Mouse (Mus musculus) frontal cortex, postnatal 14 days (tissue): ENCODE measurements around the gene Pxt1.
A peak's percentile ranks its signal among the peaks of the same experiment; 100 is the strongest.

ENCODE experiments used
- DNase-seq, 2 experiments: peaks; one replicate each; pipeline ENCODE4 v3.0.0; 2022; ENCODE audit warnings: low spot score in 2 of 2

Pxt1 gene

DNA sequence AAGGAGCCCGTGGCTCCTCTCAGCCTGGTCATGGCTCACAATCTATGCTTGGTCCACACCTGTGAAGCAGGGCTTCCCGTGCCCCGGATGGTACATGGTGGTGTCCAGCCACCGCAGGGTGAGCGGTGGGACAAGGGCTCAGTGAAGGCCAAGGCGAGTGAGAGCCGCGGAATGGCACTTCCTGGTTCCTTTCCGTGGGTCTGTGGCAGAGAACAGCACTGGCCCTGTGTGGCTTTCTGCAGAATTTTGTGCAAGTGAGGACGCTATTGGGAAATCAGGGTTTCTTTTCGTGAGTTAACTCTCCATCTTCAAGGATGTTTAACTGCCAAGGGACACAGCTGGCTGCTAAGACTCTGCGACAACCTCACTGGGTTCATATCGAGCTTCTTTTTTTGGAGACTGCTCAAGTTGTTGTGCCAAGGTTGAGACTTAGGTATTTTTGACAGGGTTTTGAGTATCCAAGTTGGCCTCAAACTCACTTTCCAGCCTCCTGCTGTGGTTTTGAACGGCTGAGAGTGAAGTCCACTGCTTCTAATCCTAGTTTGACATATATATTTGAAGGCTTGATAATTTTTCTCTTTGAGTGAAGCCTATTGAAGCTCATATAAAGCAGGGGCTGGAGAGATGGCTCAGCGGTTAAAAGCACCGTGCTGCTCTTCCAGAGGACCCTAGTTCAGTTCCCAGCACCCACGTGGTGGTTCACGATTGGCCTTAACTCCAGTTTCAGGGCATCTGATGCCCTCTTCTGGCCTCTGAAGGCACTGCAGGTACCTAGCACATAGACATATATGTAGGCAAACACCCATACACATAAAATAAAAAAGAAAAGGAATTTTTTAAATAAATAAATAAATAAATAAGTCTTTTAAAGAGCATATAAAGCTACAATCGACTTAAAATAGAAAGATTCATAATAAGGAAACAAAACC, 3.6 kb upstream of the Pxt1 start:
- DNase-seq = no peak

DNA sequence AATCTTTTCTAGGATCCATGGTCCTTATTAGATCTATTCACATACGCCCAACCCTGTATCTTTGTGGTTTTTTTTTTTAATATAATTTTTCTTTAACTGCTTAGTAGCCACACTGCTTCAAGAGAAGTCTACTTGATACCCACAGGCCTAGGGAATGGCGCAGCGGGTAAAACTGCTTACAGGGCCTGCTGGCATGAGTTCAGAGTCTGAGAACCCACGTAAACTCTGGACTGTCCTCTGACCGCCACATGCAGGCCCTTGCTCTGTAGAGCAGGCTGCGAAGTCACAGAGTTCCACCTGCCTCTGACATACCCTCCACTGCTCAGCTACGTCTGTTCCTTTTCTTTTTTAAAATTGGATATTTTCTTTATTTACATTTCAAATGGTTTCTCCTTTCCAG, 841 bp upstream of the Pxt1 start:
- no peak for DNase-seq

DNA sequence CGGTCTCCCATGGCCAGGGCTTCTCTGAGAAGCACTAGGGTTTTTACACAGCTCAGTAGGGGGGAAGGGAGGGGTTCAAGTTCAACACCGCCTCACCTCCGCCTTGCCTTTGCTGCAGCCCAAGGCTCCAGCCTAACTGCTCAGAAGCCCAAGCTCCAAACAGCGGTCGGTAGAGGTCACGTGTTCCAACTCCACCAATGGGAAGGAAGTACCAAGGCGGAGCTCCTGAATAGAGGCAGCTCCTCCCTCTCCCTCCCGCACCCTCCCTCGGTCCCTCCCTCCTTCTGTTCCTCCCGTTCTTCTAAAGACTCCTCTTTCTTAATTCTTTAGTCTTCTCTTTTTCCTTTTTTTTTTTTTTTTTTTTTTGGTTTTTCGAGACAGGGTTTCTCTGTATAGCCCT, 1.5 kb downstream of the Pxt1 start:
- no peak for DNase-seq

DNA sequence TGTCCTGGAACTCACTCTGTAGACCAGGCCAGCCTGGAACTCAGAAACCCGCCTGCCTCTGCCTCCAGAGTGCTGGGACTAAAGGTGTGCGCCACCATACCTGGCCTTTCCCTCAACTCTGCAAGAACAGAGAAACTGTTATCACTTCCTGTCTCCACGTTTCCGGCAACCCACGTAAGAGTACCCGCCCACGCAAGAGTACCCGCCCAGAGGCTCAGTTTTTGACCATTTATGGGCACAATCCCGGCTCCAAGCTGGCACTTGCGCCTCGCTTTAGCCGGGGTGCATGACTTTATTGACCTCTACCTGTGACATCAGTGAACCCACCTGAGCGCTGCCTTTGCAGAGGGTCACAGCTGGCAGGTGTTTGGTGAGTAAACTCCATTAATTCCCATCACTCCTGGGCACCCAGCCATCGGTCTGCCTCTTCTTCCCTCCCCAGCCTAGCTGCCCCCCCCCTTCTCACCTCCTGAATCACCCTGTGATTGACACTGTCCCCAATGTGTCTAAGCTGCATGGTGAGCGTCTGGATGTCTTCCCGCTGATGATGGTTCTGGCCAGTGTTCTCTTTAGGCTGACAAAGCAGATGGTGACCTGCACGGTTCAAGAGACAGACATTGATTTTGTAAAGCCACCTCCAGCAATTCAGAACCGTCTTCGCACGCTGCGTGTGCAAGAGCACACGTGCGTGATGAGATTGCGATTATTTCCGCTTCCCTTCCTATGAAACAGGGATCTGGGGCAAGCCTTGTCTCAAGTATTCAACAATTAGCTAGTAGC, 2.7 kb downstream of the Pxt1 start:
- DNase-seq = no peak

DNA sequence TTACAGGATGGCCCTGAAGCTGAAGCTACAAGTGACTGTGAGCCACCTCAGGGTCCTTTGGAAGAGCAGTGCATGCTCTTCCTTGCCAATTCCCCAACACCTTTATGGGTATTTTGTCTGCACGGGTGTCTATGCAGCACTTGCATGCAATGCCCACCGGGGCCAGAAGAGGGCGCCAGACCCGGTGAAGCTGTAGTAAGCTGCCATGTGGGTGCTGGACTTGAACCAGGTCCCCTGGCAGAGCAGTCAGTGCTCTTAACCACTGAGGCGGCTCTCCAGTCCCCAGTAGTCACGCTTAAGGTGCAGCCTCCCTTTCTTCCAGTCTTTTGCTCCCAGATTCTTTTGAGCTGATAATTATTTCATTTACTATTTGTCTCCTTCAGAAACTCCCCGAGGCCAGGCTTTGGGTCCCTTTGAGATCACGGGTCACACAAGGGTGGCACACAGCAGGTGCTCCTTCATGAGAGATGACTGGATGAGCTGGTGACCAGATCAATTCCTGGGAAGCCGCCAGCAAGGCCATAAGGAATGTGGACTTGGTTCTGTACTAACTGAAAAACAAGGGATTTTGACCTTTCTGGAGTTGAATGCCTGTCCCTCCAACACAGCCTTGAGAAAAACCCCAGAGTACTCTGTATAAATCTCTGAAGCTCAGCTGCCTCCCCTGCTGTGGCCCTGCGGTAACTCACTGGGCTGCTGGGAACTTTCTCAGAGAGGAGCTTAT, 6.9 kb downstream of the Pxt1 start:
- no peak for DNase-seq

DNA sequence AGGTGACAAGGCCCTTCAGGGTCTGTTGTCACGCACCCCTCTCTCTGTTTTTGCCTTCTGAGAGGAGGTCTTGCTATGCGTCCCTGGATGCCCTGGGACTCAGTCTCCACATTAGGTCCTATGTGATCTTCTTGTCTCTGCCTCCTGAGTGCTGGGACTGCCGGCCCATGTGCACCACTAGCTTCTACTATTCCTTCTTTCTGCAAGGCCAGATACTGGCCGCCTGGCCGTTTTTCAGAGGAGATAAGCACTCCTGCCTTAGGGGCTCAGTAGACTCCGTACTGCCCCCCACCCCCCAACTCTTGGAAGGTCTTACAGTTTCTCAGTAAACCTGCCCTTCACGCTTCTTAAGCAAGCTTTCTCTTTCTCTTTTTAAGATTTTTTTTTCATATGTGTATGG, 7.5 kb downstream of the Pxt1 start:
- no peak for DNase-seq

DNA sequence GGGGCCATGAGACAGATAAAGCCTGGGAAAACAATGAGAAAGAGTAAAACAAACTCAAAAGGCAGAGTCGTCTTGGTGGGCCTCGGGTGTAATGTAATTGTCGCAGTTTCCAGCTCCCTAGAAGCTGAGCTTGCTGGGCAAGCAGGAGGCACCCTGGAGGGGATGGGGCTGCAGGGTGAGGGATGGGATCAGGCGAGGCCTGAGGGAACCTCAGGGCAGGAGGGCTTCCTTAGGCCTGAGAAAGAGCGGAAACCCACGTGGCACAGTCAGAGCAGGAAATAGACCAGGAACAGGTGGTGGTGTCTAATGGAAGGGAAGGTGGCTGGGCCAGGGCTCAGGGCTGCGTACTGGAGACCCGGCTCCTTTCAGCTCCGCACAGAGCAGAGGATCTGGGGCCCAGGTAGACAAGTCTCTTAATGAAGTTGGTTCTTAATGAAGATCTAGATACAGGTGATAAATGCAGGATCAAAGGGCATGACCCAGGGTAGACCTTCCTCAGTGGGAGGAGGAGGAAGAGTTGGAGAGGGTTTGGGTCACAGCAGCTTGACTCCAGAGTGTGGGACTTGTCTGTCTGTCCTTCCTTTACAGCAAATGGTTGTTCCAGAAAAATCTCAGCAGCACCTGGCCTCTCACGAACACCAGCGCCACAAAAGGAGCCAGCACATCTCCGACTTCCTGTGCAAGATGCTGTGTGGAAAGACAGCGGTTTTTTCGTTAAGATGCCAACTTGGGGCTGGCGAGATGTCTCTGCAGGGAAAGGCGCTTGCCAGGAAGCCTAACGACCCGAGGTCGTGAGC, 9.3 kb downstream of the Pxt1 start:
- no peak for DNase-seq

DNA sequence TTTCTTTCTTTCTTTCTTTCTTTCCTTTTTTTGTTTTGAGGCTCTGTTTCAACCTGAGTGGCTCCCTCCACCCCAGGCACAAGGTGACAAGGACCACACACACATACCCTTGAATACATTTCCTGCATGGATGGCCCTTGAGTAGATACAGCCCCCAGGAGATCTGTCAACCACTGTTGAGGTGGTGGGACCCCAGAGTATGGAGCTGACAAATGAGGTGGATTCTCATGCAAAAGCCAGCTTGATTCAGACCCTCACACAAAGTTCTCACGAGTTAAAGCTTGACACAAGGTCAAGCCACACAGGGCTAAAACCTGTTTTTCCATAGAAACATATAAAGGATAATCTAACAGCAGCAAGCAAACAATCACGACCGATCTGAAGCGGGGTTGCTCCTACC, 11.4 kb downstream of the Pxt1 start:
- no peak for DNase-seq

DNA sequence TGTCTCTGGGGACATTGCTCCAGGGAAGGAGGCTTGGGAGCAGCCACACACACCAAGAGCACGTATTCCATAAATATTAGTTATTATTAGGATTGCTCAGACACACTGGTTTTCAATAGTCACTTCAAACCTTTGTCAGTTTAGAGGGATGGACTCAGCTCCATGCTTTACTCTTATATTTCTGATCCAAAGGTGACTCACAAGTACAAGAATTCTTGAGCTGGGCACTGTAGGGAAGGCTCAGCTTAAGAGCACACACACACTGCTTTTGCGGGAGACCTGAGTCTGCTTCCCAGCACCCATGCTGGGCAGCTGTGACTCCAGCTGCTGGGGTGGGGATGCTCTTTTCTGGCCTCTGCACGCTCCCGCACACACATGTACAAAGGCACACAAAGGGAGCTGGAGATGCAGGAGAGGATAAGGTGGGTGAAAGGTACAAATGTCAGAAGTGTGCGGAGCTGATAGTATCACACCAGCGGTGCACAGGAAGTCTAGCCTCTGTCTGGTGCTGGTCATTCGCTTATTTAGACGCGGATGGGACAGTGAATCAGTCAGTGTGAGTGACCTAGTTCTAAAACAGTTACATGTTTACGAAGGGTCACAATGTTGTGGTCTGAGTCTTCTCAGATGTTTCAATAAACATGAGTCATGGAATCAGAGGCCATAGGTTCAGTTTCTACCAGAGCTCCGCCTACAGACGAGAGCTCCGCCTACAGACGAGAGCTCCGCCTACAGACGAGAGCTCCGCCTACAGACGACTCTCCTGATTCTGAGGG, 12.0 kb downstream of the Pxt1 start:
- no peak for DNase-seq

DNA sequence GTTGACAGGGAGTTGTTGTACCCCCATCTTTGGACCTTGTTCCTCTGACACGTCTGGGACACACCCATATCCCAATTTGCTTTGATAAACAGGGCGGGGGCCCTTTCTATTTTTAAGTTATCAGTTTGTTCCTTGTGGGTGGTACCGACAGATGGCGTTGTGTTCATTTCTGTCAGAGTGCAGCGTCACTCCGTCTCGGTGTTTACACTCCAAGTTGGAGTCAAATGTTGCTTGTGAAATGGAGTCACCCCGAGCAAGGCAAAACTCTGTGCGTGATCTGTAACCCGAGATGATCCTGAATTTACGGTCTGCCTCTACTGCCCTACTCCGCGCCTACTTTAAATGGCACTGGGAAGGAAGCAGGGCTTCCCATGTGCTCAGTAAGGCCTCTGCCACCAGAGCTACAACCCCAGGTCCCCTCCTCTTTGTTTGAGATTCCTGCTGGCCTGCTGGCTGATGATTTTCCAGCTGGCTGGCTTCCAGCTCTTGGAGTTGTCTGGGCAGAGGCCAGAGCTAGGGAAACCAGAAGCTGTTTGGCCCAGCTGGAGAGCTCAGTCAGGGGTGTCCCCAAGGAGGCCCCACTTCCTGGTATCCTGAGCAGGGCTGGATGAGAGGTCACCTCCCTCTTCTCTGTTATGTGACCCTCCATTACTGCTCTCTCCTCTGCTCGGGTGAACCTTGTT, 13.1 kb downstream of the Pxt1 start:
- peak; percentile 33 to 50 for DNase-seq

DNA sequence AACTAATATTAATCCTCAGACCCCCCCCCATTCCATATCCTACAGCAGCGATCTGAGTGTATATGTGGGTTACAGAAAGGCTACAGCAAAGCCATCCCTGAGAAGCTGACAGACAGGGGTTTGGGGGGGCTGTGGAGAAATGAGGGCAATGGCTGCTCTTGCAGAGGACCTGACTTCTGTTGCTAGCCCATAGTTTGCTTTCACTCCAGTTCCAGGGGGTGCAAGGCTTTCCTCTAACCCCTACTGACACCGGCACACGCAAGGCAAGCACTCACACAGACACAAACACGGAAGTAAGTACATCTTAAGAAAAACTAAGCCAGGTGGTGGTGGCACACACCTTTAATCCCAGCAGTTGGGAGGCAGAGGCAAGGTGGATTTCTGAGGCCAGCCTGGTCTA, 14.3 kb downstream of the Pxt1 start:
- DNase-seq = no peak

DNA sequence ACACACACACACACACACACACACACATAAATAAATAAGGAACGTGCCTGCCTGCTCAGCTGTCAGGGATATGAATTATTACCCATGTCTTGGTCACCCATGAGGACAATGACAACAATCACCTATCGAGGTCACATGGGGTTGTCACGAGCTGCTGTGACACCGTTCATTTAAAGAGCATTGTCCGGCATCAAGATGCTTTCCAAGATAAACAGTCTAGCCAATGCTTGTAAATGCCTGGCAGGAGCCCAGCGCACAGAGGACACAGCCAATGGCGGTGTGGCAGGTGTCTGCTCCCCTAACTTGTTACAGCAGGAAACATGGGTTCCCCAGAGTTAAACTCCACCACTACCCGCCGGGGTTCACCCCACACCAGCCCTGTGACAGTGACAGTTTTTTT, 15.6 kb downstream of the Pxt1 start:
- DNase-seq = no peak

DNA sequence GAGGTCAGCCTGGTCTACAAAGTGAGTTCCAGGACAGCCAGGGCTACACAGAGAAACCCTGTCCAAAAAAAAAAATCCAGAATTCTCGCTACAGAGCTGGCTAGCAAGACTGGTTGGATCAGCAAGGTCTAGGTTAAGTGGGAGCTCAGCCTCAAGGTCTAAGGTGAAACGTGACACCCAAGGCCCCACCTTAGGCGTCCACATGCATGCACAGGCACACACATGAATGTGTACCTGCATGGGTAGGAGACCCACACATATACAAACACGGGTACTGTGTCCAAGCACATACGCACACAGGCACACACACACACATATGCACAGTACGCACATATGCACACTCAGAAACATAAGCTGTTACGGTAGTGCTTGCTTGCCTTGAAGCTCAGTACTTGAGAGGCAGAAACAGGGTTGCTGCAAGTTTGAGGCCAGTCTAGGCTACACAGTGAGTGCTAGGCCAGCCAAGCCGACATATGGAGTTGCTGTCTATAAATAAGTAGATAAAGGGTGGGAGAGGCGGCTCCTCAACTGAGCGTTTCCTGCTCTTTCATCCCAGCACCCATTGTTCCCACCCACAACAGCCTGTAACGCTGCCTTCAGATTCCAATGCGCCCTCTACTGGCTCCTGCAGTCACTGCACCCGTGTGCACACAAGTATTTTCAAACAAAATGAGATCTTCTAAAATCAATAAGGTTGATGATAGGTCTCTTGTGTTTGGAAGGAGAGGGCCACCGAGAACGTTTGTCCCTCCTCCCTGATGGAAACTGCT, 16.6 kb downstream of the Pxt1 start:
- DNase-seq = no peak

DNA sequence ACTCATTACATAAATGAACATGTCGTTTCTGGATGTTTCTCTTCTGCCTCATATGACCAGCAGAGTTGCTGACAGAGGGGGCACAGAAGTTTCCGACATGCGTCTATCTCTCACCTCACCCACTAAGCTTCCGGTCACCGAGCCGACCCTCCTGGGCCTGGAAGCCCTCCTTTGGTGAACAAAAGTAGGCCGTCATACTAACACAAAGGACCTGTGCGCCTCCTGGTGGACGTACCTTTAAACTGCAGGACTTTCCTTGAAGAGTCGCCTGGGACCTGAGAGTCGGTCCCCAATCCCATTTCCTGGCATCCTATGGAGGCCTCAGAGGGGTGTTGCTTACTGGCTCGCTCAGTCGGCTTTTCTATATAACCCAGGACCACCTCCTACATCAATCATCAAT, 17.3 kb downstream of the Pxt1 start:
- DNase-seq = peak; percentile 52 to 78

DNA sequence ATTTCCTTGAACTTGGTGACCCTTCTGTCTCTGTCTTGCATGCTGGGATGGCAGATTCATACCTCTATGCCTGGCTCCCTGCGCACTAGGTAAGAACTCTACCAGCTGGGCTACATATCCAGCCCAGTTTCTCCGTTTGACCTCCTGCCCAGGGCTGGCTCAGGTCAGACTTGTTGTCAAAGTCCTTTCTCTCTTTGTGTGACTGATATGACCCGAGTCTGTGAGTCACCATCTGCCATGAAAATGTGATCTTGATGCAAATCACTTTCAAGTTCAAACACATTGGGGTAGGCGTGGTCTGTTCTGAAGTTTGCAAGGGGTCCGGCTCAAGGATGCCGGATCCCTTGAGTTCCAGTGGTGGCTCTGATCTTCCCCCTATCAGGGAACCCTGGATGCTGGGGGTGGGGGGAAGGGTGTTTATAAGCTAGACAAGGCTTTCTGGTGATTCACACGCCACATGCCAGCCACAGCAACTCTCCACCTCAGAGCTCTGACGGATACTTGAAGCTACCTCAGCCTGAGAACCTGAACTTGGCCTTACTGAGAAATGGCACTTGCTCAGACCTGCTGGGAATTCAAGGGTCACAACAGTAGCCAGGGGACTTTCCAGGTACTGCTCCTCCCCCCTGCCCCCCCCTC, 18.6 kb downstream of the Pxt1 start:
- DNase-seq = no peak

DNA sequence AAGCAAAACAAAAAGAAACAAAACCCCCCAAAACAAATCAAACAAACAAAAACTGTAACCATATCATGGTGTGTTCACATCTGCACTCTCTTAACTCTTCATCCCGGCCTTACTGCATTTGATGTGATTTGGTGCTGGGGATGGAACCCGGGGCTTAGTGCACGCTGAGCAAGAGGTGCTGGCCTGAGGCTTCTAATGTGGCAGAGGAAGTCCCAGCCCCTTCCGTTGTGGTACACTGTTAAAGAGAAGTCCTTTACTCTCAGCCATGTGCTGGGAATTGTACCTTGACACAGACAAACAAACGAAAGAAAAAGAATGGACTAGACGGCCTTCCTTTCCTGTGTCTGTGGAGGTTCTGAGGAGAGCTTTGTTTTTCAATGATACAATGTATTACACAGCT, 21.5 kb downstream of the Pxt1 start:
- no peak for DNase-seq

DNA sequence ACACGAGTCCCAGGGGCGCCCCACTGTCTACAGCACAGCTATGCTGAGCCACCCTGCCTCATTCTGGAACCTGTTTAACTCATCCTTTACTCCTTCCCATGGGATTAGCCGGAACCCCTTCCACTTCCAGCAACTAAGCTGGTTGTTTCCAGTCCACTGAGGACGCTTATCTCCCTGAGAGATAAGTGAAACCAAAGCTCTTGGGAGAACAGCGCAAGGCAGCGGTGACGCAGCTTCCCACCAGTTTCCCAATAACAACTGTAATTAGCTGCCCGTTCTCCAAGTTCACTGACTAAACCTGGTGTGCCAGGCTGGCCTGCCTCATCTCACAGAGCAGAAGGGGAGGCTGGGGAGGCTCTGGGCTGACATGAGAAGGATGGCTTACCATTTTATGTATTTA, 22.6 kb downstream of the Pxt1 start:
- no peak for DNase-seq

DNA sequence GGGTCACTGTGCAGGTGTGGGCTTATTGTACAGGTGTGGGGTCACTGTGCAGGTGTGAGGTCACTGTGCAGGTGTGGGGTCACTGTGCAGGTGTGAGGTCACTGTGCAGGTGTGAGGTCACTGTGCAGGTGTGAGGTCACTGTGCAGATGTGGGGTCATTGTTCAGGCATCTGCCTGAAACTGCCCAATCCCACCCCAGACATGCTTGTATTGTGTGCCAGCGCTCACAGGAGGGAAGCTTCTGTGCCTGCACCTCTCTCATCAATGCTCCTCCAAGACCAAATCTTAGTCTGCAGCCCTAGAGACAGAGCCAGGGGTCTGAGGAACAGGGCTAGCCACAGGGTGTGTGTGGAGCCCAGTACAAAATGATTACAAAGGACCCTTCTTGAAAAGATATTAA, 27.1 kb downstream of the Pxt1 start:
- DNase-seq = no peak

DNA sequence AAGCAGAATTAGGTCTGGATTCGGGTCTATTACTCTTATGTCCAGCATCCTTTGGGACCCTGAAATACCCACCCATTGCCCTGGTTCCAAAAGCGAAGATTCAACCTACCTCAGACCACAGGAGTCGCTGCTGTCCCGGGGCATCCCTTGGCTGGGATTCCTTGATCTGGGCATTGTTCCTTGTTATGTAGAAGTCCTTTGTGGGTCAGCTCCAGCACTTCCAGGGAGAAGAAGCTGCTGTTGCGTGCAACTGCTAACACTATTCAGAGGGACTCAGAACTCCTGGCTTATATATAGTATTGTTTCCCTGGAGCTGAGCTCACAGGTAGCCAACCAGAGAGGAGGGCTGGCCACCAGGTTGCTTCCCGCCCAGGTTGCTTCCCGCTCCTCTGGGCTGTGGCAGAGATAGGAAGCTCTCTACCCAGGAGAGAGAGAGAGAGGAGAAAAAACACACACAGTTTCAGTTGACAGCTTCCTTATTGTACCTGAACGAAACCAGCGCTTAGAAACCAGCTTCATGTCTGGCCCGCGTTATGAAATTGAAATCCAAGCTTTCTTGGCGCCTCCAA, 28.5 kb downstream of the Pxt1 start, which contains the start of gene 4930539E08Rik:
Gene 4930539E08Rik (minus strand): TSS at position 265 of the 569 bp plus-strand sequence.
- no peak for DNase-seq
